ENCODE assay signal across 8 mouse cellular contexts in genomic region chr19:40544856-40545255, GRCm38 (mm10). TPM values are rescaled to one million over a fixed set of nuclear protein-coding genes. Genes with fewer than 3 reads are reported as not detected.
DNase-seq lines count a peak whose midpoint lies in the region; ATAC-seq and TF ChIP-seq lines count a peak whose summit lies in the region.

No protein-coding gene starts in this region.

- no peak overlapping the region for H3K27ac ChIP-seq in bone marrow, adult 2 months (ENCODE audit: control insufficient read depth, insufficient read depth, low read depth, low read length, poor library complexity)
- H3K27ac ChIP-seq in embryonic facial prominence, embryonic 14.5 days (replicated peaks; ENCODE audit: low read depth, low read length) = no peak overlapping the region
- H3K27ac ChIP-seq in hindbrain, embryonic 11.5 days (ENCODE audit: low read depth, low read length) = no peak overlapping the region

- 0 out of 2 replicates have a peak, but pooled peaks cover under 1% of the 10 kb centered on the region for H3K36me3 ChIP-seq in embryonic facial prominence, embryonic 14.5 days (ENCODE audit: control insufficient read depth, insufficient read depth, low read length)
- H3K36me3 ChIP-seq in hindbrain, embryonic 11.5 days (ENCODE audit: control insufficient read depth, insufficient read depth, low read length) = no peaks in the 10 kb centered on the region

- H3K4me2 ChIP-seq in embryonic facial prominence, embryonic 14.5 days (ENCODE audit: low read depth, low read length) = no peak overlapping the region
- no peak overlapping the region for H3K4me2 ChIP-seq in hindbrain, embryonic 11.5 days (replicated peaks; ENCODE audit: low read depth, low read length)

- no peak for TF ChIP-seq POLR2A in bone marrow, adult 2 months (IDR thresholded peaks at IDR 0.05; ENCODE audit: borderline replicate concordance, control insufficient read depth, low read depth, low read length)

- peak; percentile 71; the same call in 1 of the 2 replicates for ATAC-seq in embryonic facial prominence, embryonic 14.5 days (ENCODE audit: low read depth)
- ATAC-seq in hindbrain, embryonic 11.5 days (ENCODE audit: low FRiP score) = peak; percentile 73; the same call in 1 of the 2 replicates
- peak; percentile 91 for ATAC-seq in megakaryocyte progenitor cell, adult 5-6 weeks (replicated peaks; ENCODE audit: poor library complexity)

- no peak overlapping the region for H3K9ac ChIP-seq in embryonic facial prominence, embryonic 14.5 days (ENCODE audit: low read depth, low read length)
- H3K9ac ChIP-seq in hindbrain, embryonic 11.5 days (ENCODE audit: low read depth, low read length) = no peak overlapping the region

- DNase-seq in adrenal gland, adult (ENCODE audit: inconsistent age in 2 of 2, low spot score in 1 of 2) = peak; percentile 36 to 82
- no peak for DNase-seq in adrenal gland, adult 8-10 months
- peak; percentile 79 for DNase-seq in embryonic facial prominence, embryonic 14.5 days (ENCODE audit: low spot score)
- peak; percentile 84 for DNase-seq in hindbrain, embryonic 11.5 days (ENCODE audit: low spot score)
- DNase-seq in layer of hippocampus, postnatal 14 days (ENCODE audit: low spot score in 2 of 2) = peak; percentile 67 to 84
- DNase-seq in right cerebral cortex, postnatal 4 days = peak; percentile 63

- no peaks in the 10 kb centered on the region for H3K4me1 ChIP-seq in bone marrow, adult 2 months (ENCODE audit: control insufficient read depth, insufficient read depth, low read length)
- peaks cover 4% of the 10 kb centered on the region; the same call in 1 of the 2 replicates for H3K4me1 ChIP-seq in embryonic facial prominence, embryonic 14.5 days (ENCODE audit: control insufficient read depth, insufficient read depth, low read length)
- H3K4me1 ChIP-seq in hindbrain, embryonic 11.5 days (replicated peaks; ENCODE audit: control insufficient read depth, insufficient read depth, low read length) = no peaks in the 10 kb centered on the region

- H3K9me3 ChIP-seq in embryonic facial prominence, embryonic 14.5 days (ENCODE audit: control insufficient read depth, low read length) = no peaks in the 10 kb centered on the region
- H3K9me3 ChIP-seq in hindbrain, embryonic 11.5 days (ENCODE audit: control insufficient read depth, low read length) = no peaks in the 10 kb centered on the region

- H3K4me3 ChIP-seq in bone marrow, adult 2 months (replicated peaks; ENCODE audit: control insufficient read depth, low read depth, low read length) = no peak overlapping the region
- no peak overlapping the region for H3K4me3 ChIP-seq in embryonic facial prominence, embryonic 14.5 days (ENCODE audit: low read depth, low read length)
- no peak overlapping the region for H3K4me3 ChIP-seq in hindbrain, embryonic 11.5 days (ENCODE audit: low read depth, low read length)

- WGBS in bone marrow, adult 2 months = 5% methylated on average over 3 of the region's 3 CpGs
- WGBS in embryonic facial prominence, embryonic 14.5 days = 2% methylated on average over 3 of the region's 3 CpGs
- 15% methylated on average over 3 of the region's 3 CpGs for WGBS in hindbrain, embryonic 11.5 days

- H3K27me3 ChIP-seq in embryonic facial prominence, embryonic 14.5 days (replicated peaks; ENCODE audit: control insufficient read depth, insufficient read depth, low read length) = no peaks in the 10 kb centered on the region
- no peaks in the 10 kb centered on the region for H3K27me3 ChIP-seq in hindbrain, embryonic 11.5 days (ENCODE audit: control insufficient read depth, insufficient read depth, low read length)

- TF ChIP-seq CTCF in bone marrow, adult 2 months (IDR thresholded peaks at IDR 0.05; ENCODE audit: control insufficient read depth, insufficient read depth, low read length) = peak; percentile 86

RNA-seq across cellular contexts. Expression of gene Sorbs1, which starts 31.3 kb away (rescaled TPM):
- 100 to 1,000 TPM in 1 of 4 experiments, 10 to 100 TPM in 3; 48.2 to 120 (median 68.1) TPM for total RNA-seq in adrenal gland, adult 8-10 months (2022)
- polyA plus RNA-seq in bone marrow, adult 2 months (2011; ENCODE audit: insufficient read depth, insufficient read length, low replicate concordance, missing spikeins) = 13.6 and 26.1 TPM in 2 replicates
- polyA plus RNA-seq in embryonic facial prominence, embryonic 14.5 days (2014; fragmentation: Nextera tagmentation; extraction: Ambion mirVana) = 54.1 and 57.5 TPM in 2 replicates
- 82.7 and 97.2 TPM in 2 replicates for polyA plus RNA-seq in hindbrain, embryonic 11.5 days (2014; fragmentation: Nextera tagmentation; extraction: Ambion mirVana)
- 100 to 1,000 TPM; 182 to 186 TPM for total RNA-seq in layer of hippocampus, postnatal 14 days (2021)
- 2.5 and 3.3 TPM in 2 replicates for total RNA-seq in megakaryocyte progenitor cell, adult 5-6 weeks (2015)
- 0.42 and 8.7 TPM in 2 replicates for total RNA-seq in megakaryocyte progenitor cell, adult 5-6 weeks (2017)

RNA-seq across cellular contexts. Expression of gene Aldh18a1, which starts 43.4 kb away (rescaled TPM):
- total RNA-seq in adrenal gland, adult 8-10 months (2022) = 10 to 100 TPM; 12.2 to 36.5 (median 16.9) TPM
- 14.8 and 15.5 TPM in 2 replicates for polyA plus RNA-seq in bone marrow, adult 2 months (2011; ENCODE audit: insufficient read depth, insufficient read length, low replicate concordance, missing spikeins)
- 62.5 and 73.1 TPM in 2 replicates for polyA plus RNA-seq in embryonic facial prominence, embryonic 14.5 days (2014; fragmentation: Nextera tagmentation; extraction: Ambion mirVana)
- polyA plus RNA-seq in hindbrain, embryonic 11.5 days (2014; fragmentation: Nextera tagmentation; extraction: Ambion mirVana) = 62.7 and 70.1 TPM in 2 replicates
- total RNA-seq in layer of hippocampus, postnatal 14 days (2021) = 10 to 100 TPM; 22.6 to 29.3 TPM
- total RNA-seq in megakaryocyte progenitor cell, adult 5-6 weeks (2015) = 35.5 and 39.4 TPM in 2 replicates
- 34.3 and 44.5 TPM in 2 replicates for total RNA-seq in megakaryocyte progenitor cell, adult 5-6 weeks (2017)

Comparison
In these comparisons a context has a peak if more than half of its experiments do, and no peak if none do; other contexts are left out.
1. RNA of gene Sorbs1, which starts 31.3 kb away (total RNA-seq): 182 to 186 TPM in layer of hippocampus, postnatal 14 days and 48.2 to 120 TPM in adrenal gland, adult 8-10 months; 0.42 to 8.7 TPM in megakaryocyte progenitor cell, adult 5-6 weeks; every median in the first group is over 4 times any median in the second.
2. Peak in every context shown above with its lines, with median percentiles within 50 percentile points of each other: ATAC-seq.